Mouse (Mus musculus) kidney, adult 2 months (tissue): ENCODE results near the gene 2900026A02Rik. TPM values are rescaled to one million over a fixed set of nuclear protein-coding genes. Genes with fewer than 3 reads are reported as not detected.

ENCODE experiments used
- DNase-seq: peaks from one replicate; pipeline ENCODE4 v3.0.0; 2021
- H3K27ac ChIP-seq: fragments of 200-500 bp; 2 replicates; pipeline ENCODE4 v1.5.1; 2012; ENCODE audit warnings: low read depth, low read length, control low read depth, inconsistent platforms; ENCODE audit not compliant: insufficient read depth
- H3K27me3 ChIP-seq: fragments of 200-500 bp; replicated peaks from 2 replicates; pipeline ENCODE4 v1.6.1; 2012; ENCODE audit warnings: mild to moderate bottlenecking, moderate library complexity, low read length, inconsistent platforms; ENCODE audit not compliant: control insufficient read depth, insufficient read depth
- H3K36me3 ChIP-seq: fragments of 200-500 bp; 2 replicates; pipeline ENCODE4 v1.6.1; 2012; ENCODE audit warnings: mild to moderate bottlenecking, moderate library complexity, low read length, inconsistent platforms; ENCODE audit not compliant: control insufficient read depth, insufficient read depth
- H3K4me1 ChIP-seq: fragments of 200-500 bp; 2 replicates; pipeline ENCODE4 v1.6.1; 2011; ENCODE audit warnings: low read length; ENCODE audit not compliant: control insufficient read depth, insufficient read depth
- H3K4me3 ChIP-seq: fragments of 200-500 bp; 2 replicates; pipeline ENCODE4 v1.5.1; 2011; ENCODE audit warnings: mild to moderate bottlenecking, low read depth, low read length, control low read depth; ENCODE audit not compliant: insufficient read depth
- CTCF ChIP-seq: fragments of 200-500 bp; conservative IDR thresholded peaks from 2 replicates; pipeline ENCODE4 v1.5.1; 2011; ENCODE audit warnings: low read depth, mild to moderate bottlenecking, control low read depth, low read length, moderate library complexity, mixed read lengths; ENCODE audit not compliant: insufficient read depth, insufficient read length
- POLR2A ChIP-seq: fragments of 200-500 bp; IDR thresholded peaks from one replicate; pipeline ENCODE4 v1.6.1; 2011; ENCODE audit warnings: low read depth, low read length, control low read depth
- WGBS: fragments of 180-500 bp; shearing (Covaris S2); methylation state at CpG from one replicate; pipeline ENCODE4 v1.1.7; 2018; 5-methylcytosine and 5-hydroxymethylcytosine counted together
- polyA plus RNA-seq: library from polyadenylated mRNA; depleted of rRNA; stranded (reverse); fragments of >200 nt; gene quantifications from 2 replicates; pipeline ENCODE4 v1.2.3, GENCODE M21; 2012; rRNA removed

The 2900026A02Rik gene
- polyA plus RNA-seq, 1 experiment = 15.0 TPM

DNA sequence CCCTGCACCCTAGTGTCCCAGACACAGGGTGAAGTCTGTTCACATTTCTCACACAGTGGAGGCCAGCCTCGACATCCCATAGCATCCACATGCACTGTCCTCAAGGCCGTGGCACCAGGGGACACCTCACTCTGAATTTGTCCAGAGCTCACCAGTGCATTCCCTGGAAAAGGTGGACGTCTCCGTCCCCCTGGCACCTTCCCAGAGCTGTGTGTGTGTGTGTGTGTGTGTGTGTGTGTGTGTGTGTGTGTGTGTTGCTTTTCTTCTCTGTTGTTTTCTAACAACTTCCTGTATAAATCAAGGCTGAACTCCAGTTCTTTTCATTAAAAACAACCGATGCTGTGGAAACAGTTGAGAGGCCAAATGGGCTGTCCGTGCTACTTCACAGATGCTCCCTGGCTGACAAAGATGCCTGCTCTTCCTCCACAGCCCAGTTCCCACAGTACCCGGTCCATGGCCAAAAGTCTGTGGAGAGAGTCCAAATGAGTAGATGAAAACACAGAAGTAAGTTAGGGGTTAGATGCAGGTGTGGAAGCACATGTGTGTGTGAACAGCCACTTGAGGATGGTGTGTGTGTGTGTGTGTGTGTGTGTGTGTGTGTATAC, 170.4 kb downstream of the 2900026A02Rik start:
- Histone ChIP-seq H3K4me1 (no peaks in the 10 kb centered on the region), H3K4me3 (no peak overlapping the region), H3K27me3 (no peaks in the 10 kb centered on the region), H3K36me3 (no peaks in the 10 kb centered on the region), H3K27ac (no peak overlapping the region)
- TF ChIP-seq POLR2A = no peak
- TF ChIP-seq CTCF = no peak
- no peak for DNase-seq
- 37% methylated on average over 7 of the region's 7 CpGs for WGBS

- TF ChIP-seq CTCF (no peak), POLR2A (no peak)
- Histone ChIP-seq H3K4me1 (no peaks in the 10 kb centered on the region), H3K36me3 (no peaks in the 10 kb centered on the region), H3K4me3 (no peak overlapping the region), H3K27ac (no peak overlapping the region), H3K27me3 (no peaks in the 10 kb centered on the region)
- DNase-seq = no peak
These were observed 171.2 kb downstream of the 2900026A02Rik start for GRCm38 (mm10) chr5:113049876-113050275.

- H3K27ac ChIP-seq = no peak overlapping the region
- H3K27me3 ChIP-seq = no peaks in the 10 kb centered on the region
- TF ChIP-seq POLR2A (no peak), CTCF (no peak)
- no peak for DNase-seq
- no peak overlapping the region for H3K4me3 ChIP-seq
- 94% methylated on average over 10 of the region's 10 CpGs for WGBS
- no peaks in the 10 kb centered on the region for H3K36me3 ChIP-seq
- no peaks in the 10 kb centered on the region for H3K4me1 ChIP-seq
These were observed 175.3 kb downstream of the 2900026A02Rik start for GRCm38 (mm10) chr5:113045511-113046273.

- H3K36me3 ChIP-seq = no peaks in the 10 kb centered on the region
- no peak for DNase-seq
- WGBS = 76% methylated on average over 8 of the region's 8 CpGs
- H3K27ac ChIP-seq = no peak overlapping the region
- TF ChIP-seq POLR2A = no peak
- H3K4me1 ChIP-seq = no peaks in the 10 kb centered on the region
- H3K27me3 ChIP-seq = no peaks in the 10 kb centered on the region
- no peak overlapping the region for H3K4me3 ChIP-seq
These were observed 177.5 kb downstream of the 2900026A02Rik start for GRCm38 (mm10) chr5:113043531-113043930.

GRCm38 (mm10) chr5:113041567-113042071, 179.4 kb downstream of the 2900026A02Rik start:
- peak; percentile 52 for DNase-seq
- TF ChIP-seq POLR2A (no peak), CTCF (no peak)
- no peaks in the 10 kb centered on the region for H3K4me1 ChIP-seq
- H3K27ac ChIP-seq = no peak overlapping the region
- WGBS = 19% methylated on average over 5 of the region's 5 CpGs
- H3K4me3 ChIP-seq = no peak overlapping the region
- H3K27me3 ChIP-seq = no peaks in the 10 kb centered on the region
- H3K36me3 ChIP-seq = no peaks in the 10 kb centered on the region

DNA sequence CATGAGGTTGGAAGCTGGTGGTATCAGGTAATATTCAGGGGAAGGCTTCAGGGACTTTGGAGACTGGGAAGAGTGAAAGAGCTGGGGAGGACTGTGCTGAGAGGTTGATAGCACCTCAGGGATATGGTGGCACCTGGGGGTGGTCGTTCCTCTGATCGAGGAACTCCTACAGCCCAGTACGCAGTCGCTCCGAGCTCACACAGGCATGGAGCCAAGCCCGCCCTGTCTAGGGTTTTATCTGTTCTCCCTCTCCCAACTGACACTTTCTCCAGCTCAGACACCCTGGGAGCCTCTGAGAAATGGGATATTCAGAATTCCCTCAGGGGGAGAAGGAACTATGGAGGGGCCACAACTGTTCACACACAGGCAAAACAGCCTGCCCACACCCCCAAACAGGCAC, 180.3 kb downstream of the 2900026A02Rik start:
- H3K4me1 ChIP-seq = no peaks in the 10 kb centered on the region
- no peaks in the 10 kb centered on the region for H3K27me3 ChIP-seq
- no peaks in the 10 kb centered on the region for H3K36me3 ChIP-seq
- no peak overlapping the region for H3K27ac ChIP-seq
- 67% methylated on average over 6 of the region's 6 CpGs for WGBS
- no peak for DNase-seq
- H3K4me3 ChIP-seq = no peak overlapping the region
- TF ChIP-seq POLR2A = no peak
- TF ChIP-seq CTCF = no peak

- Histone ChIP-seq H3K27ac (no peak overlapping the region), H3K4me3 (no peak overlapping the region), H3K27me3 (no peaks in the 10 kb centered on the region), H3K36me3 (no peaks in the 10 kb centered on the region), H3K4me1 (no peaks in the 10 kb centered on the region)
- DNase-seq = no peak
- 85% methylated on average over 6 of the region's 6 CpGs for WGBS
- no peak for TF ChIP-seq POLR2A
- TF ChIP-seq CTCF = no peak
These were observed 182.4 kb downstream of the 2900026A02Rik start for GRCm38 (mm10) chr5:113038601-113039000.

Other genes starting within 250 kb of the 2900026A02Rik start
- 5.2 and 5.9 TPM in 2 replicates for gene Grk3, start 205.4 kb downstream of the 2900026A02Rik start, polyA plus RNA-seq
- not detected in 2 replicates for gene Crybb2, start 151.1 kb downstream of the 2900026A02Rik start, polyA plus RNA-seq
- gene Crybb3, start 139.7 kb downstream of the 2900026A02Rik start, polyA plus RNA-seq = 1.5 and 2.8 TPM in 2 replicates
- gene Tmem211, start 5.7 kb upstream of the 2900026A02Rik start, polyA plus RNA-seq = not detected in 2 replicates
- 3.5 and 3.9 TPM in 2 replicates for gene Sgsm1, start 89.5 kb upstream of the 2900026A02Rik start, polyA plus RNA-seq
- gene Aym1, start 136.1 kb upstream of the 2900026A02Rik start, polyA plus RNA-seq = not detected in 2 replicates